Mouse (Mus musculus): ENCODE measurements around the gene Armc2.

GRCm38 (mm10) chr10:41991364-41992058 is 26.7 kb downstream of the Armc2 start:
- TF ChIP-seq MAFK (IDR thresholded peaks at IDR 0.05; ENCODE audit: insufficient replicate concordance, low read length) (no peak), ZMIZ1 (IDR thresholded peaks at IDR 0.05; ENCODE audit: low read depth, low read length) (no peak), EP300 (IDR thresholded peaks at IDR 0.05; ENCODE audit: low read length) (no peak), CTCF (conservative IDR thresholded peaks at IDR 0.05 in 1 of 2, IDR thresholded peaks at IDR 0.05 in 1 of 2; ENCODE audit: low read depth in 2 of 2, low read length in 2 of 2) (no peak), ZNF384 (IDR thresholded peaks at IDR 0.05; ENCODE audit: low read depth, low read length) (no peak), HCFC1 (IDR thresholded peaks at IDR 0.05; ENCODE audit: low read depth, low read length) (no peak), POLR2A (IDR thresholded peaks at IDR 0.05; ENCODE audit: low read depth, low read length) (no peak), JUND (conservative IDR thresholded peaks at IDR 0.05; ENCODE audit: low read depth, low read length) (no peak), NELFE (IDR thresholded peaks at IDR 0.05; ENCODE audit: low read depth, low read length) (no peak), USF2 (conservative IDR thresholded peaks at IDR 0.05; ENCODE audit: low read depth, low read length) (no peak), CHD2 (IDR thresholded peaks at IDR 0.05; ENCODE audit: low read length) (no peak), SMC3 (IDR thresholded peaks at IDR 0.05; ENCODE audit: low read depth, low read length) (no peak), MYC (IDR thresholded peaks at IDR 0.05; ENCODE audit: low read depth, low read length) (no peak)

All from CH12.LX (cell line).